Mouse (Mus musculus) CH12.LX (cell line): ENCODE results near the gene Gm49388. TPM values are rescaled to one million over a fixed set of nuclear protein-coding genes. Genes with fewer than 3 reads are reported as not detected.

ENCODE experiments used
- polyA plus RNA-seq: library from polyadenylated mRNA; unstranded; fragments of >175 nt; gene quantifications from 2 replicates; pipeline ENCODE4 v1.2.1, GENCODE M21; 2012; ENCODE audit warnings: low read depth; ENCODE audit not compliant: insufficient read length
- total RNA-seq, 2 experiments: library from RNA; depleted of rRNA; stranded (reverse); fragments of 300-350 nt in 1 of 2; fragments of >200 nt in 1 of 2; gene quantifications; 2 replicates each; pipeline ENCODE4 v1.2.3; 2012 to 2014

Gm49388 gene
- total and polyA plus RNA-seq, 3 experiments = 0.98 to 4.3 TPM; not detected in 1

Other genes starting within 250 kb of the Gm49388 start
Only the 20 nearest of the 26 such genes appear.
- 2.4 and 3.2 TPM in 2 replicates for gene Zfp629, start 169.8 kb upstream of the Gm49388 start, total RNA-seq (2012; rRNA removed)
- gene Zfp629, start 169.8 kb upstream of the Gm49388 start, total RNA-seq (2014; rRNA removed) = 0.38 and 0.59 TPM in 2 replicates
- 0.48 and 0.94 TPM in 2 replicates for gene Zfp629, start 169.8 kb upstream of the Gm49388 start, polyA plus RNA-seq
- 60.5 and 65.0 TPM in 2 replicates for gene Bcl7c, start 76.7 kb upstream of the Gm49388 start, total RNA-seq (2012; rRNA removed)
- gene Bcl7c, start 76.7 kb upstream of the Gm49388 start, total RNA-seq (2014; rRNA removed) = 25.9 and 28.0 TPM in 2 replicates
- 71.3 and 73.5 TPM in 2 replicates for gene Bcl7c, start 76.7 kb upstream of the Gm49388 start, polyA plus RNA-seq
- gene Ctf1, start 72.9 kb upstream of the Gm49388 start, total RNA-seq (2012; rRNA removed) = not detected in 2 replicates
- not detected in 2 replicates for gene Ctf1, start 72.9 kb upstream of the Gm49388 start, total RNA-seq (2014; rRNA removed)
- not detected in 2 replicates for gene Ctf1, start 72.9 kb upstream of the Gm49388 start, polyA plus RNA-seq
- 0.08 TPM in 1 of 2 replicates, not detected in the other for gene Ctf2, start 53.4 kb upstream of the Gm49388 start, total RNA-seq (2012; rRNA removed)
- gene Ctf2, start 53.4 kb upstream of the Gm49388 start, total RNA-seq (2014; rRNA removed) = not detected in 2 replicates
- 0.36 TPM in 1 of 2 replicates, not detected in the other for gene Ctf2, start 53.4 kb upstream of the Gm49388 start, polyA plus RNA-seq
- 25.1 and 28.2 TPM in 2 replicates for gene Fbxl19, start 41.1 kb upstream of the Gm49388 start, total RNA-seq (2012; rRNA removed)
- gene Fbxl19, start 41.1 kb upstream of the Gm49388 start, total RNA-seq (2014; rRNA removed) = 22.4 and 22.6 TPM in 2 replicates
- 29.3 and 31.7 TPM in 2 replicates for gene Fbxl19, start 41.1 kb upstream of the Gm49388 start, polyA plus RNA-seq
- 15.7 and 16.9 TPM in 2 replicates for gene Orai3, start 15.8 kb upstream of the Gm49388 start, total RNA-seq (2012; rRNA removed)
- 9.3 and 11.6 TPM in 2 replicates for gene Orai3, start 15.8 kb upstream of the Gm49388 start, total RNA-seq (2014; rRNA removed)
- gene Orai3, start 15.8 kb upstream of the Gm49388 start, polyA plus RNA-seq = 7.5 and 10.3 TPM in 2 replicates
- gene Setd1a, start 8.9 kb upstream of the Gm49388 start, total RNA-seq (2012; rRNA removed) = 9.0 and 9.8 TPM in 2 replicates
- gene Setd1a, start 8.9 kb upstream of the Gm49388 start, total RNA-seq (2014; rRNA removed) = 3.2 and 4.5 TPM in 2 replicates
- 50.8 and 51.0 TPM in 2 replicates for gene Setd1a, start 8.9 kb upstream of the Gm49388 start, polyA plus RNA-seq
- gene Hsd3b7, start 15.0 kb downstream of the Gm49388 start, total RNA-seq (2012; rRNA removed) = 2.9 and 4.2 TPM in 2 replicates
- 5.9 and 6.8 TPM in 2 replicates for gene Hsd3b7, start 15.0 kb downstream of the Gm49388 start, total RNA-seq (2014; rRNA removed)
- 0.99 and 2.1 TPM in 2 replicates for gene Hsd3b7, start 15.0 kb downstream of the Gm49388 start, polyA plus RNA-seq
- 23.0 and 25.4 TPM in 2 replicates for gene Stx4a, start 38.7 kb downstream of the Gm49388 start, total RNA-seq (2012; rRNA removed)
- 15.9 and 16.5 TPM in 2 replicates for gene Stx4a, start 38.7 kb downstream of the Gm49388 start, total RNA-seq (2014; rRNA removed)
- gene Stx4a, start 38.7 kb downstream of the Gm49388 start, polyA plus RNA-seq = 50.5 and 59.0 TPM in 2 replicates
- 0.08 TPM in 1 of 2 replicates, not detected in the other for gene Stx1b, start 38.9 kb downstream of the Gm49388 start, total RNA-seq (2012; rRNA removed)
- not detected in 2 replicates for gene Stx1b, start 38.9 kb downstream of the Gm49388 start, total RNA-seq (2014; rRNA removed)
- gene Stx1b, start 38.9 kb downstream of the Gm49388 start, polyA plus RNA-seq = 0.25 and 0.31 TPM in 2 replicates
- 23.8 and 25.3 TPM in 2 replicates for gene Zfp646, start 90.6 kb downstream of the Gm49388 start, total RNA-seq (2012; rRNA removed)
- gene Zfp646, start 90.6 kb downstream of the Gm49388 start, total RNA-seq (2014; rRNA removed) = 9.3 and 10.6 TPM in 2 replicates
- 16.6 and 18.8 TPM in 2 replicates for gene Zfp646, start 90.6 kb downstream of the Gm49388 start, polyA plus RNA-seq
- 5.6 and 5.9 TPM in 2 replicates for gene Zfp668, start 91.2 kb downstream of the Gm49388 start, total RNA-seq (2012; rRNA removed)
- 2.4 and 2.6 TPM in 2 replicates for gene Zfp668, start 91.2 kb downstream of the Gm49388 start, total RNA-seq (2014; rRNA removed)
- 7.0 and 8.6 TPM in 2 replicates for gene Zfp668, start 91.2 kb downstream of the Gm49388 start, polyA plus RNA-seq
- gene Prss53, start 105.4 kb downstream of the Gm49388 start, total RNA-seq (2012; rRNA removed) = 0.04 TPM in 1 of 2 replicates, not detected in the other
- gene Prss53, start 105.4 kb downstream of the Gm49388 start, total RNA-seq (2014; rRNA removed) = not detected in 2 replicates
- 0.30 and 0.35 TPM in 2 replicates for gene Prss53, start 105.4 kb downstream of the Gm49388 start, polyA plus RNA-seq
- not detected in 2 replicates for gene Gm21974, start 109.8 kb downstream of the Gm49388 start, total RNA-seq (2012; rRNA removed)
- gene Gm21974, start 109.8 kb downstream of the Gm49388 start, total RNA-seq (2014; rRNA removed) = not detected in 2 replicates
- not detected in 2 replicates for gene Gm21974, start 109.8 kb downstream of the Gm49388 start, polyA plus RNA-seq
- gene Vkorc1, start 110.0 kb downstream of the Gm49388 start, total RNA-seq (2012; rRNA removed) = 0.25 TPM in 1 of 2 replicates, not detected in the other
- gene Vkorc1, start 110.0 kb downstream of the Gm49388 start, total RNA-seq (2014; rRNA removed) = not detected in 2 replicates
- 0.56 TPM in 1 of 2 replicates, not detected in the other for gene Vkorc1, start 110.0 kb downstream of the Gm49388 start, polyA plus RNA-seq
- gene Bckdk, start 118.5 kb downstream of the Gm49388 start, total RNA-seq (2012; rRNA removed) = 37.1 and 38.4 TPM in 2 replicates
- 54.9 and 61.8 TPM in 2 replicates for gene Bckdk, start 118.5 kb downstream of the Gm49388 start, total RNA-seq (2014; rRNA removed)
- 60.0 and 62.7 TPM in 2 replicates for gene Bckdk, start 118.5 kb downstream of the Gm49388 start, polyA plus RNA-seq
- gene Kat8, start 126.9 kb downstream of the Gm49388 start, total RNA-seq (2012; rRNA removed) = 24.3 and 30.3 TPM in 2 replicates
- gene Kat8, start 126.9 kb downstream of the Gm49388 start, total RNA-seq (2014; rRNA removed) = 22.9 and 24.0 TPM in 2 replicates
- 17.5 and 18.0 TPM in 2 replicates for gene Kat8, start 126.9 kb downstream of the Gm49388 start, polyA plus RNA-seq
- gene Prss8, start 144.5 kb downstream of the Gm49388 start, total RNA-seq (2012; rRNA removed) = 0.08 TPM in 1 of 2 replicates, not detected in the other
- gene Prss8, start 144.5 kb downstream of the Gm49388 start, total RNA-seq (2014; rRNA removed) = not detected in 2 replicates
- gene Prss8, start 144.5 kb downstream of the Gm49388 start, polyA plus RNA-seq = not detected in 2 replicates
- 5.2 and 7.7 TPM in 2 replicates for gene Prss36, start 161.1 kb downstream of the Gm49388 start, total RNA-seq (2012; rRNA removed)
- gene Prss36, start 161.1 kb downstream of the Gm49388 start, total RNA-seq (2014; rRNA removed) = 6.6 and 8.3 TPM in 2 replicates
- gene Prss36, start 161.1 kb downstream of the Gm49388 start, polyA plus RNA-seq = 6.1 and 7.8 TPM in 2 replicates
- gene Fus, start 181.8 kb downstream of the Gm49388 start, total RNA-seq (2012; rRNA removed) = 57.7 and 61.8 TPM in 2 replicates
- gene Fus, start 181.8 kb downstream of the Gm49388 start, total RNA-seq (2014; rRNA removed) = 28.0 and 39.2 TPM in 2 replicates
- gene Fus, start 181.8 kb downstream of the Gm49388 start, polyA plus RNA-seq = 832 and 848 TPM in 2 replicates